Mouse (Mus musculus) heart, embryonic 15.5 days (tissue): ENCODE measurements around the gene Slc35f4. TPM values are rescaled to one million over a fixed set of nuclear protein-coding genes. Genes with fewer than 3 reads are reported as not detected.

Experiments used
- ATAC-seq: fragments of 200-750 bp; cut with Nextera tagmentation; replicated peaks from 2 replicates; pipeline ENCODE4 v1.8.0; 2017; ENCODE audit warnings: low read depth, moderate TSS enrichment; ENCODE audit not compliant: insufficient number of reproducible peaks, insufficient read depth, low FRiP score
- H3K27ac ChIP-seq: fragments of 300-500 bp; sonication (generic); 2 replicates; pipeline ENCODE4 v1.5.1; 2015; ENCODE audit warnings: mild to moderate bottlenecking, inconsistent platforms
- H3K27me3 ChIP-seq: fragments of 300-500 bp; sonication (generic); 2 replicates; pipeline ENCODE4 v1.6.1; 2015; ENCODE audit warnings: inconsistent platforms
- H3K36me3 ChIP-seq: fragments of 300-500 bp; sonication (generic); 2 replicates; pipeline ENCODE4 v1.6.1; 2015; ENCODE audit warnings: mild to moderate bottlenecking, inconsistent platforms
- H3K4me1 ChIP-seq: fragments of 300-500 bp; sonication (generic); replicated peaks from 2 replicates; pipeline ENCODE4 v1.6.1; 2015; ENCODE audit warnings: inconsistent platforms
- H3K4me2 ChIP-seq: fragments of 300-500 bp; sonication (generic); 2 replicates; pipeline ENCODE4 v1.6.1; 2015; ENCODE audit warnings: inconsistent platforms, mild to moderate bottlenecking, moderate library complexity
- H3K4me3 ChIP-seq: fragments of 300-500 bp; sonication (generic); 2 replicates; pipeline ENCODE4 v1.5.1; 2015; ENCODE audit warnings: mild to moderate bottlenecking, inconsistent platforms
- H3K9ac ChIP-seq: fragments of 300-500 bp; sonication (generic); 2 replicates; pipeline ENCODE4 v1.6.1; 2015; ENCODE audit warnings: mild to moderate bottlenecking, inconsistent platforms
- H3K9me3 ChIP-seq: fragments of 300-500 bp; sonication (generic); replicated peaks from 2 replicates; pipeline ENCODE4 v1.6.1; 2016; ENCODE audit warnings: inconsistent platforms
- WGBS: fragments of 180-500 bp; shearing (Covaris S2); methylation state at CpG from one replicate; pipeline ENCODE4 v1.1.7; 2015; ENCODE audit warnings: mixed read lengths; 5-methylcytosine and 5-hydroxymethylcytosine counted together
- polyA plus RNA-seq: library from polyadenylated mRNA; unstranded; fragments of >200 nt; fragmentation: Nextera tagmentation; extraction: Ambion mirVana; gene quantifications from 2 replicates; pipeline ENCODE4 v1.2.1, GENCODE M21; 2015

The Slc35f4 gene
- polyA plus RNA-seq, 1 experiment from 2014 or later: not detected

DNA sequence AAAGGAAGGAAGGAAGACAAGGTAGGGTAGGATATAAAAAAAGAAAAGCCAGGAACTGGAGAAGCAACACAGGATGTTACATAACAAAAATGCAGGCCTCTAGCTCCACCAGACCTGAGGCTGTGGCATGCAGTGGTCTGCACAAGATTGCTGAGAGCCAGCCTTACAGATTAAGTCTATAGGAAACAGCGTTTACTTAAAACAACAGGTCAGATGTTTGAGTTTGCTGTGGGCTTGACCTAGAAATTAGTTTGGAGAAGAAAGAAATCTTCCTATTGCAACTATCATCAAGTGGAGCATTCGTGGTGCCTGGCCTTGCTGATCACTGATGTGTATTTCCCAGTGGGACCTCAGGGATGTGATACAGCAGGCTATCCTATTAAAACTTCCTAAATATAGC lies 64.1 kb downstream of the Slc35f4 start:
- Histone ChIP-seq H3K4me3 (no peak overlapping the region), H3K9ac (no peak overlapping the region), H3K4me1 (no peaks in the 10 kb centered on the region), H3K36me3 (no peaks in the 10 kb centered on the region), H3K27ac (no peak overlapping the region), H3K27me3 (no peaks in the 10 kb centered on the region), H3K4me2 (no peak overlapping the region), H3K9me3 (no peaks in the 10 kb centered on the region)
- 61% methylated on average over 2 of the region's 2 CpGs for WGBS
- ATAC-seq: no peak

DNA sequence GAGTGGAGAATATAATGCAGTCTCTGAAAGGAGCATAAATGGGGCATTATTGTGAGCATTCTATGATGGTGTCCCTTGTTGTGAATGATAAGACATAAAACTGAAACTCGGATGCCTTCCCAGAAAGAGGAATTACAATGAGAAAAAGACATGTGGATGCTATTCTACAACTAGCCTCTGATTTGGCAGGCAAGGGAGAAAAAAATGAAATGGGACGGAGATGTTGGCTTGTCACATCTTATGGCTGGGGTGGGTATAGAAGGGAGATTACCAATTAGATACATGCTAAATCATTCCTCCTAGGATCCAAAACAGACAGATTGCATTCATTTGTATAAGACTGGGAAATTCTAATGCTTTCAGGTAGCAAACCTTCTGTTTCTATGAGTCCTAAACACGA lies 65.0 kb downstream of the Slc35f4 start:
- no peak for ATAC-seq
- Histone ChIP-seq H3K4me2 (no peak overlapping the region), H3K27ac (no peak overlapping the region), H3K9me3 (no peaks in the 10 kb centered on the region), H3K4me1 (no peaks in the 10 kb centered on the region), H3K4me3 (no peak overlapping the region), H3K27me3 (no peaks in the 10 kb centered on the region), H3K9ac (no peak overlapping the region), H3K36me3 (no peaks in the 10 kb centered on the region)
- WGBS: 71% methylated on average over 3 of the region's 3 CpGs

DNA sequence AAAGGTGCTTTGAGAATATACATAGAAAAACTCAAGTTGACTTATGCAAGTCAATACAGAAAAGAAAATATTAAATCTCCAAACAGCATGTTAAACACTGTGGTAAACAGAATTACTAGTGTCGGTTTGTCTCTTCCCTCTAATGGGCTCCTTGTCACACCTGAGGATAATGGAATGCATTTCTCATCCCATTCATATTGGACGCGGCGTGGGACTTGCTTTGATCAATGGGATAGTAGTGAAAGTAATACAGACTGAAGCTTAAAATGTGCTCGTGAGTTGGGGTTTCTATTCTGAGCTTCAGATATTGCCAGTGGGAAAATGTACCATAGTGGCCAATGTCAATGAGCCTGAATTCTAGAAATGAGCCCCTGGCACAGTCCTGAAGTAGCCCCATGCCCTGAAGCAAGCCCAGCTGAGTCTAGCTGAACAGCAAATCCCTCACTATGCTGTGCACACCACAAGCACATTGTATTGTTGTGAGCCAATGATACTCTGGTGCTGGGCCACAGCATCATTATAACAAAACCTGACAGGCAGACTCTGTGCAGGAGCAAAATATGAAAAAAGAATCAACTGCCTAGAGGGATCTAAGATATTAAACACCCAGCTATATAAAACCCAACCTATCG lies 71.4 kb downstream of the Slc35f4 start:
- WGBS: 84% methylated on average over 6 of the region's 6 CpGs
- Histone ChIP-seq H3K9ac (no peak overlapping the region), H3K27me3 (no peaks in the 10 kb centered on the region), H3K4me2 (no peak overlapping the region), H3K4me1 (no peaks in the 10 kb centered on the region), H3K4me3 (no peak overlapping the region), H3K27ac (no peak overlapping the region), H3K9me3 (no peaks in the 10 kb centered on the region), H3K36me3 (no peaks in the 10 kb centered on the region)
- no peak for ATAC-seq

DNA sequence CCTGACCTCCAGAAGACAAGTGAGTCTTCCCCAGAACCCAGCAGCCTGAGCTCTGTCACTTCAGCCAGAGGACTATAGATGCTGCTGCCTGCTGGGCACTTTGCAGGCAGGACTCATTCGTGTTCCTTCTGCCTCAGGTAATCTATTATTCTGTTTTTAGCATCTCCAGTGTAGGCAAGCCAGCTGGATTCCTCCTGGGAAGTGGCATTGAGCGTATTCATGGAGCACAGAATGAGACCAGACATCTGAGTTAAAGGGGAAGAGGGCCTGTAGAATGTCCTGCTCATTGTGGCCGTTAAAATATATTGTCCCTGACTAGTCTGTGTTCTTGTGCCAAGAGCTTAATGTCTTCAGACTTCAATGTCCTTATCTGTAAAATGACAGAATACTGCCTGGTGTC lies 72.1 kb downstream of the Slc35f4 start:
- no peaks in the 10 kb centered on the region for H3K36me3 ChIP-seq
- no peak overlapping the region for H3K27ac ChIP-seq
- H3K4me3 ChIP-seq: no peak overlapping the region
- H3K9ac ChIP-seq: no peak overlapping the region
- H3K27me3 ChIP-seq: no peaks in the 10 kb centered on the region
- no peaks in the 10 kb centered on the region for H3K4me1 ChIP-seq
- no peaks in the 10 kb centered on the region for H3K9me3 ChIP-seq
- WGBS: 38% methylated on average over 3 of the region's 3 CpGs
- no peak overlapping the region for H3K4me2 ChIP-seq
- ATAC-seq: no peak

DNA sequence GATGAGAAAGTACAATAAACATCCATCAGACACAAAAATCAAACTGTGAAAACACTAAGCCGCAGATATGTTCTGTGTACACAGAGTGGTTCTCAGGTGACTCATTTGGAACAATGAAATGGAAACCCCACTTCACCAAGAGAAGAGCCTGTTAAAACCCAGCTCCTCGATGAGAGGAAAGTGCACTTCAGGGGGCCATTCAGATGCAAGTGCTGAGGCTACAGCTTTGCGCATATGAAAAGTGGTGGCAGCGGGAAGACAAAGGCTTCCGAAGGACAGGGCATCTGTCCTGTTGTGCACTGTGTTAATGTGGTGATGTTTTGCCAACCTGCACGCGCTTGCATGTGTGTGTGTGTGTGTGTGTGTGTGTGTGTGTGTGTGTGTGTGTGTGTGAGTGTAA lies 78.2 kb downstream of the Slc35f4 start:
- no peak for ATAC-seq
- Histone ChIP-seq H3K27ac (no peak overlapping the region), H3K4me3 (no peak overlapping the region), H3K36me3 (no peaks in the 10 kb centered on the region), H3K9ac (no peak overlapping the region), H3K4me2 (no peak overlapping the region), H3K9me3 (no peaks in the 10 kb centered on the region), H3K27me3 (no peaks in the 10 kb centered on the region), H3K4me1 (no peaks in the 10 kb centered on the region)
- 39% methylated on average over 7 of the region's 7 CpGs for WGBS

DNA sequence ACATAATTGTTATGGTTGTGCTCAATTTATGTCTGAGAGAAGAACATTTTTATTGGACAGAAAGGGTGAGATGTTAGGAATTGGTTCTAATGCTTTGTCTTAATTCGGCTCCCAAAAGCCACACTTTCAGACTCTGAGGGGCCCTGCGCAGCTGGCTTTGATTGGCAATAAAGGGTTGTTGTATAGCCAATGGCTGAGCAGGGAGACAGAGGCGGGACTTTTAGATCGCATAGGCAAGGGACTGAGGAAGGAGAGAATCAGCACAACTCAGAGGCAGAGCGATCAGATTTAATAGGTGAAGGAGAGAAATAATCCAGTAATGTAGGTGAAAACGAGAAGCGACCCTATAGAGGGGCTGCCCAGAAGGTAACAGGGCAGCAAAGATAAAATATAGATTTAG lies 79.4 kb downstream of the Slc35f4 start:
- Histone ChIP-seq H3K36me3 (no peaks in the 10 kb centered on the region), H3K4me3 (no peak overlapping the region), H3K27me3 (no peaks in the 10 kb centered on the region), H3K27ac (no peak overlapping the region), H3K4me1 (no peaks in the 10 kb centered on the region), H3K4me2 (no peak overlapping the region), H3K9ac (no peak overlapping the region), H3K9me3 (no peaks in the 10 kb centered on the region)
- no peak for ATAC-seq
- 43% methylated on average over 7 of the region's 7 CpGs for WGBS

DNA sequence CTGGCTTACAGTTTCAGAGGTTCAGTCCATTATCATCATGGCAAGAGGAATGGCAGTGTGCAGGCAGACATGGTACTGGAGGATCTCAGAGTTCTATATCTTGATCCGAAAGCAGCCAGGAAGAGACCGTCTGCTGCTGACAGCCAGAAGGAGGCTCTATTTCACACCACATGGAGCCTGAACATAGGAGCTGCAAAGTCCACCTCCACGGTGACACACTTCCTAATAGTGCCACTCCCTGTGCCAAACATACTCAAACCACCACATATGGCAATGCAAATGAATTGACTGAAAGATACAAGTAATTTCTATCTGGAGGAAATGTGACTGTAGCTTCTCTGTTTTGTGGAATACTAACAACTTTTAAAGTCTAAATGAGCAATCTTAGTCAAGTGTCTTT lies 89.0 kb downstream of the Slc35f4 start:
- H3K36me3 ChIP-seq: no peaks in the 10 kb centered on the region
- H3K9me3 ChIP-seq: no peaks in the 10 kb centered on the region
- WGBS: 73% methylated on average over 3 of the region's 3 CpGs
- ATAC-seq: no peak
- H3K4me2 ChIP-seq: no peak overlapping the region
- H3K4me3 ChIP-seq: no peak overlapping the region
- H3K4me1 ChIP-seq: no peaks in the 10 kb centered on the region
- no peak overlapping the region for H3K9ac ChIP-seq
- H3K27ac ChIP-seq: no peak overlapping the region
- H3K27me3 ChIP-seq: no peaks in the 10 kb centered on the region

DNA sequence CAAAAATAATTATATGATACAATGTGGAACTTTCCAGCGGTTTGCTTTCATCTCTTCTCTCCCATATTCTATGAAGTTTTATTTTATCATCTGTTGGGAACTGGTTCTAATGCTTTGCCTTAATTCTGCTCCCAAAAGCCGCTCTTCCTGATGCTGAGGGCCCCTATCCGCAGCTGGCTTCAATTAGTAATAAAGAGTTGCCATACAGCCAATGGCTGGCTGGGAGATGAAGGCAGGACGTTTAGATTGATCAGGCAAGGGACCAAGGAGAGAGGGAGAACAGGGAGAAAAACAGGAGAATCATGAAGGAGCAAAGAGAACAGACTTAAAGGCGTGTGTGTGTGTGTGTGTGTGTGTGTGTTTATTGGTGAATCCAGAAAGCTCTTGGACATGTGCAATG lies 94.0 kb downstream of the Slc35f4 start:
- no peak overlapping the region for H3K4me3 ChIP-seq
- no peaks in the 10 kb centered on the region for H3K27me3 ChIP-seq
- no peaks in the 10 kb centered on the region for H3K4me1 ChIP-seq
- no peak overlapping the region for H3K27ac ChIP-seq
- no peak for ATAC-seq
- WGBS: 72% methylated on average over 5 of the region's 5 CpGs
- H3K9ac ChIP-seq: no peak overlapping the region
- H3K9me3 ChIP-seq: no peaks in the 10 kb centered on the region
- no peak overlapping the region for H3K4me2 ChIP-seq
- no peaks in the 10 kb centered on the region for H3K36me3 ChIP-seq

DNA sequence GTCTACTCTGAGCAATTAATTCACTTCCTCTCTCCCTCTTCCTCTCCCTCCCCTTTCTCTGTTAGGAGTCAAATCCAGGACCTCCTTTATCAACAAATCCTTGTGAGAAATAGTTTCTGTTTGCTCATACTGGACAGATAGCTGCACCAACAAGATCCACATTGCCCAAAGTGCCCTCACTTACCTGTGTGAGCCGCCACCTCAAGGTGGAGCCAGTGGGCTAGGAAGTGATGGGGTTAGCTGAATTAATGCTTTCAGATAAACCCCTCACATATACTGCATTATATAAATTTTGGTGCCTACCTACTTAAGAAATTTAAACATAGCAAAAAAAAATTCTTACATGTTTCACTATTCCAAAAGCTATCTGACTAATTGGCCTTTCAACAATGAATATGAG lies 133.4 kb downstream of the Slc35f4 start:
- Histone ChIP-seq H3K36me3 (no peaks in the 10 kb centered on the region), H3K27me3 (no peaks in the 10 kb centered on the region), H3K9ac (no peak overlapping the region), H3K27ac (no peak overlapping the region), H3K9me3 (no peaks in the 10 kb centered on the region), H3K4me3 (no peak overlapping the region), H3K4me2 (no peak overlapping the region), H3K4me1 (no peaks in the 10 kb centered on the region)
- WGBS: 26% methylated on average over 1 of the region's 1 CpGs
- ATAC-seq: no peak

DNA sequence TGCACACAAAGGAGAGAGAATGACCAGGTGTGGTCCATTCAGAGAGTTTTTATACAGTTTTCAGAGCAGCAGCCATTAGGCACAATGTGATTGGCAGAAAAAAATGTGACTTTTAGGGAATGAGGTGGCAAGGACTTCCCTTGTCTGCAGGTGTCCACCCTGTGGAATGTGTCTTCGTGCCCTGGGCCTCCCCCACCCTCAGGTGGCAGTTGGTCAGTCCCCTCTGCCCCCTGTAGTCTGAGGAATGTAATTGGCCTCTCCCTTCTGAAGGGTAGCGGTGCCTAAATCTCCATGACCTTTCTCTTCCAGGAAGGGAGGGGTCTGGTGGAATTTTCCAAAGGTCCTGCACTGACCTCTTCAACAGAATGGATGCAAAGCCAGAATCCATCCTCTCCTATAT lies 163.7 kb downstream of the Slc35f4 start:
- no peaks in the 10 kb centered on the region for H3K27me3 ChIP-seq
- 62% methylated on average over 2 of the region's 2 CpGs for WGBS
- H3K27ac ChIP-seq: no peak overlapping the region
- no peaks in the 10 kb centered on the region for H3K9me3 ChIP-seq
- H3K9ac ChIP-seq: no peak overlapping the region
- ATAC-seq: no peak
- H3K36me3 ChIP-seq: no peaks in the 10 kb centered on the region
- H3K4me3 ChIP-seq: no peak overlapping the region
- H3K4me2 ChIP-seq: no peak overlapping the region
- no peaks in the 10 kb centered on the region for H3K4me1 ChIP-seq

DNA sequence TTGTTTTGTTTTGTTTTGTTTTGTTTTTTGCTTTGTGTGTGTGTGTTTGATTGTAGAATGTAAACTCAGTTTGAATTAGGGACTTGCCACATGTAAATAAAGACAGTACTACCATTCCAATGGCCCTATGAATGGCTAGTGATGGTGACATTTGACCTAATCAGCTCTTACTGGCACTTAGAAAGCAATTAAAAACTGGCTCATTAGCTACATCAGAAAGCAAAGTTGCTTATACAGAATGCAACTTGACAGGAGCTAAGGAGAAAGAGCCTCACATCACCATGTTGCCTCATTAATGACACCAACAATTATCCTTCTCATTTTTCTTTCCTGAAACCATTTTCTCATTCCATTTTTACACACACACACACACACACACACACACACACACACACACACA lies 170.3 kb downstream of the Slc35f4 start:
- H3K9me3 ChIP-seq: no peaks in the 10 kb centered on the region
- H3K27me3 ChIP-seq: no peaks in the 10 kb centered on the region
- no peak overlapping the region for H3K27ac ChIP-seq
- no peaks in the 10 kb centered on the region for H3K36me3 ChIP-seq
- H3K4me1 ChIP-seq: no peaks in the 10 kb centered on the region
- no peak overlapping the region for H3K4me2 ChIP-seq
- no peak overlapping the region for H3K9ac ChIP-seq
- H3K4me3 ChIP-seq: no peak overlapping the region
- no peak for ATAC-seq

DNA sequence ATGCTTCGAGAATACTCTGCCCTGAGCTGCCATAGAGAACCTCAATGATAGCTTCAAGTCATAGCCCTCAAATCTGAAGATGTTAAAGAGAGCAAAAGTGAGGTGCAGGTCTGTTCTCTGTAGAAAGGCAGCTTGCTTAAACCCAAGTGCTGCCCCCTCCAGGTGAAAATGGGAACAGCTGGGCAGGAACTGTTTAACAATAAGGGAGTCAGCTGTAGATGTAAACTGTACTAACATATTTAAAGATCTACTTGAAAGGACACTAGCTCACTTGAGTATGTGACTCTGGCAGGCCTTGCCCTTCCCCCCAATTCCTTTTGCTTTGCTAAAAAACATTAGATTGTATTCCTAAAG lies 177.0 kb downstream of the Slc35f4 start:
- WGBS: 62% methylated on average over 1 of the region's 1 CpGs

More for the DNA sequence above, 177.0 kb downstream of the Slc35f4 start:
- H3K9ac ChIP-seq: no peak overlapping the region
- H3K4me2 ChIP-seq: no peak overlapping the region
- ATAC-seq: no peak
- H3K4me1 ChIP-seq: no peaks in the 10 kb centered on the region
- no peaks in the 10 kb centered on the region for H3K9me3 ChIP-seq
- no peak overlapping the region for H3K4me3 ChIP-seq
- no peaks in the 10 kb centered on the region for H3K27me3 ChIP-seq
- no peaks in the 10 kb centered on the region for H3K36me3 ChIP-seq
- no peak overlapping the region for H3K27ac ChIP-seq
